Mouse (Mus musculus): Measurements from ENCODE around the gene Fbf1.

Gene Fbf1

GRCm38 (mm10) chr11:116196866-116197583 lies 29.1 kb upstream of the Fbf1 start:
- TF ChIP-seq GATA4 (IDR thresholded peaks at IDR 0.05; ENCODE audit: insufficient replicate concordance, low read length), result no peak

DNA sequence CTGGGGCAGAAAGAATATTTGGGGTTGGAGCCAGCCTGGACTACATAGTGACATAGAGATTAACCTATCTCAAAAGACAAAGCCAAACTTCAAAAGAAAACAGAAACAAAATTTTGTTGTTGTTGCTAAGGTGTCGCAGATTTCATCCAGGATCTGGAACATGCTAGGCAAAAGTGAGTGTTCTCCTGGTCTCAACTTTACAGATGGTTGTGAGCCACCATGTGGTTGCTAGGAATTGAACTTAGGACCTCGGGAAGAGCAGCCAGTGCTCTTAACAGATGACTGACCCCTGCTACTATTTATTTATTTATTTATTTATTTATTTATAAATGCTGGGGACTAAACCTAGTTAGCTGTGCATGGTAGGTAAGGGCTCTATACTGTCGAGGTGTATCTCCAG lies 28.4 kb upstream of the Fbf1 start:
- no peak for TF ChIP-seq GATA4 (IDR thresholded peaks at IDR 0.05; ENCODE audit: insufficient replicate concordance, low read length)

- TF ChIP-seq GATA4 (IDR thresholded peaks at IDR 0.05; ENCODE audit: insufficient replicate concordance, low read length), result peak; percentile 56; the same call in 1 of the 2 replicates
Observed at GRCm38 (mm10) chr11:116195252-116195651, 27.3 kb upstream of the Fbf1 start.

DNA sequence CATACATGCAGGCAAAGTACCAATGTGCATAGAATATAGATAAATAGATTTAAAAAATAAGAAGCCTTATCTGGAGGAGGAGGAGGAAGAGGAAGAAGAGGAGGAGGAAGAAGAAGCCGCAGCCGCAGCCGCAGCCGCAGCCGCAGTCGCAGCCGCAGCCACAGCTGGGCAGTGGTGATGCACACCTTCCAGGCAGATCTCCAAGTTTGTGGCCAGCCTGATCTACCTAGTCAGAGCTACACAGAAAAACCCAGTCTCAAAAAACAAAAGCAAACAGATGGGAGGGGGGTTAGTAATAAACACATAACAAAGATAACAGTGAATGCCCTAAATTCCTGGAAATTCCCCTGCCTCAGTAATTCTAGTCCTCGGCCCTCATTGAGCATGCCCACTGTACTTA lies 26.7 kb upstream of the Fbf1 start:
- TF ChIP-seq GATA4 (IDR thresholded peaks at IDR 0.05; ENCODE audit: insufficient replicate concordance, low read length), result no peak

- TF ChIP-seq GATA4 (IDR thresholded peaks at IDR 0.05; ENCODE audit: insufficient replicate concordance, low read length), result no peak
Observed at GRCm38 (mm10) chr11:116187226-116187930, 19.4 kb upstream of the Fbf1 start.

- no peak for TF ChIP-seq GATA4 (IDR thresholded peaks at IDR 0.05; ENCODE audit: insufficient replicate concordance, low read length)
Observed at GRCm38 (mm10) chr11:116186360-116186759, 18.4 kb upstream of the Fbf1 start.

GRCm38 (mm10) chr11:116185836-116186235 lies 17.9 kb upstream of the Fbf1 start:
- no peak for TF ChIP-seq GATA4 (IDR thresholded peaks at IDR 0.05; ENCODE audit: insufficient replicate concordance, low read length)

DNA sequence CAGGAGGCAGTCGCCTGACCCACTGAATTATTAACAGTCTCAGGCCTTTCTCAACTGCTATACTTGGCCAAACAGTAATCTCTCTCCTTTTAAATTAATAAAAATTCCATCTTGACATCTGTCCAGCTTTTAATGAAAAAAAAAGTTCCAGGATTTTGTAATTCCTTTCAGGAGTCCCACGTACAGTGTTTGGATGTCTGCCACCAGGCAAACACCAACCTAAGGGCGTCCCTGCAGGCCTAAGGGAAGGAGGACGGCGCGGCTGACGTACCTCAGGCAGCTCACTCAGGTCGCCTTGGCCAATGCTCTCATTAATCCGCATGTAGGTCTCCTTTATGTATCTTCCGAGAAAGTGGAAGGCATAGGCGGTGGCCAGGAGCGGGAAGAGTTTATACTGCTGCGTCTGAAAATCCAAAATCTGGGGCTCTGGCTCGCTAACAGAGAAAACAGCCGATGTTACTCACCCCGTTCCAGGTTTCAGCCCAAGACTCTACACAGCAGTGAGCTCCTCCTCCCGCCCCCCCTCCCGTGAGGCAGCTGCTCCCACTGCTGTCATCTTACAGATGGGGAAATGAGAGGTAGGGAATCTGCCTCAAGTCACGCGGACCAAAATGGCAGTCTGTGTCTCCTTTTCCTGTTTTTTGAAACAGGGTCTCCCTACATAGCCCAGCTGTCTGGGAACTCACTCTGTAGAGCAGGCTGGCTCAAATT lies 10.6 kb upstream of the Fbf1 start:
- no peak for TF ChIP-seq GATA4 (IDR thresholded peaks at IDR 0.05; ENCODE audit: insufficient replicate concordance, low read length)

GRCm38 (mm10) chr11:116176010-116176409 lies 8.0 kb upstream of the Fbf1 start:
- TF ChIP-seq GATA4 (IDR thresholded peaks at IDR 0.05; ENCODE audit: insufficient replicate concordance, low read length), result no peak

GRCm38 (mm10) chr11:116174775-116175448 lies 6.9 kb upstream of the Fbf1 start:
- no peak for TF ChIP-seq GATA4 (IDR thresholded peaks at IDR 0.05; ENCODE audit: insufficient replicate concordance, low read length)

DNA sequence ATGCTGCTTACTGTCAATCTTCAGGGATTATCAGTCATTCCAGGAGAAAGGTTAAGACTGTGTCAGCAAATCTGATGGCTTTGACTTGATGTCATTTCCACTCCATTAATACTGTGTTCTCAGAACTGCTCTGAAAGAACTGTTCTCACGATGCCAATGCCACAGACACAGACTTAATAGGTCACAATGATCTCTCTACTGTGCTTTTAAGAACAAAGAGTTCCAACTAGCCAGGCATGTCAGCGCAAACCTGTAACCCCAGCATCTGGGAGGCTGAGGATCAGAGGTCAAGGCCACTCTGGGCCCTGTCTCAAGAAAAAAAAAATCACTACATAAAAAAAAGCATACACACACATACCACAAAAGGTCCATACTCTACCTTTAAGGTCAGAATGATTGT lies 4.0 kb upstream of the Fbf1 start:
- no peak for TF ChIP-seq GATA4 (IDR thresholded peaks at IDR 0.05; ENCODE audit: insufficient replicate concordance, low read length)

GRCm38 (mm10) chr11:116170003-116170800 lies 2.2 kb upstream of the Fbf1 start:
- TF ChIP-seq GATA4 (IDR thresholded peaks at IDR 0.05; ENCODE audit: insufficient replicate concordance, low read length), result no peak

DNA sequence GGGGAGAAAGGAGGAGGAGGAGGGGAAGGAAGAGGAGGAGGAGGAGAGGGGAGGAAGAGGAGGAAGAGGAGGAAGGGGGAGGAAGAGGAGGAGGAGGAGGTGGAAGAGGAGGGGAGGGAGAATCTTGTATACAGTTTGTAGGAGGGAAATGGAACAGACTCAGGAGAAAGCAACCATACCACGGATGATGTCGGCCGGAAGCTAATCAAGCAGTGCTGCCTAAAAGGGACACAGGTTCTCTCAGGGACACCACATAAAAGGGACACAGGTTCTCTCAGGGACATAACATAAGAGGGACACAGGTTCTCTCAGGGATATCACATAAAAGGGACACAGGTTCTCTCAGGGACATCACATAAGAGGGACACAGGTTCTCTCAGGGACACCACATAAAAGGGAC lies 1.2 kb upstream of the Fbf1 start:
- no peak for TF ChIP-seq GATA4 (IDR thresholded peaks at IDR 0.05; ENCODE audit: insufficient replicate concordance, low read length)

- no peak for TF ChIP-seq GATA4 (IDR thresholded peaks at IDR 0.05; ENCODE audit: insufficient replicate concordance, low read length)
Observed at GRCm38 (mm10) chr11:116167232-116167631, 734 bp downstream of the Fbf1 start.

GRCm38 (mm10) chr11:116163002-116163401 lies 5.0 kb downstream of the Fbf1 start:
- no peak for TF ChIP-seq GATA4 (IDR thresholded peaks at IDR 0.05; ENCODE audit: insufficient replicate concordance, low read length)

Measured in liver, adult (tissue).